Mouse (Mus musculus) kidney, adult 2 months (tissue): ENCODE results near the gene Asb8. TPM values are rescaled to one million over a fixed set of nuclear protein-coding genes. Genes with fewer than 3 reads are reported as not detected.

ENCODE experiments used
- DNase-seq: peaks from one replicate; pipeline ENCODE4 v3.0.0; 2021
- H3K27ac ChIP-seq: fragments of 200-500 bp; 2 replicates; pipeline ENCODE4 v1.5.1; 2012; ENCODE audit warnings: low read depth, low read length, control low read depth, inconsistent platforms; ENCODE audit not compliant: insufficient read depth
- H3K27me3 ChIP-seq: fragments of 200-500 bp; replicated peaks from 2 replicates; pipeline ENCODE4 v1.6.1; 2012; ENCODE audit warnings: mild to moderate bottlenecking, moderate library complexity, low read length, inconsistent platforms; ENCODE audit not compliant: control insufficient read depth, insufficient read depth
- H3K36me3 ChIP-seq: fragments of 200-500 bp; 2 replicates; pipeline ENCODE4 v1.6.1; 2012; ENCODE audit warnings: mild to moderate bottlenecking, moderate library complexity, low read length, inconsistent platforms; ENCODE audit not compliant: control insufficient read depth, insufficient read depth
- H3K4me1 ChIP-seq: fragments of 200-500 bp; 2 replicates; pipeline ENCODE4 v1.6.1; 2011; ENCODE audit warnings: low read length; ENCODE audit not compliant: control insufficient read depth, insufficient read depth
- H3K4me3 ChIP-seq: fragments of 200-500 bp; 2 replicates; pipeline ENCODE4 v1.5.1; 2011; ENCODE audit warnings: mild to moderate bottlenecking, low read depth, low read length, control low read depth; ENCODE audit not compliant: insufficient read depth
- CTCF ChIP-seq: fragments of 200-500 bp; conservative IDR thresholded peaks from 2 replicates; pipeline ENCODE4 v1.5.1; 2011; ENCODE audit warnings: low read depth, mild to moderate bottlenecking, control low read depth, low read length, moderate library complexity, mixed read lengths; ENCODE audit not compliant: insufficient read depth, insufficient read length
- POLR2A ChIP-seq: fragments of 200-500 bp; IDR thresholded peaks from one replicate; pipeline ENCODE4 v1.6.1; 2011; ENCODE audit warnings: low read depth, low read length, control low read depth
- WGBS: fragments of 180-500 bp; shearing (Covaris S2); methylation state at CpG from one replicate; pipeline ENCODE4 v1.1.7; 2018; 5-methylcytosine and 5-hydroxymethylcytosine counted together
- polyA plus RNA-seq: library from polyadenylated mRNA; depleted of rRNA; stranded (reverse); fragments of >200 nt; gene quantifications from 2 replicates; pipeline ENCODE4 v1.2.3, GENCODE M21; 2012

The Asb8 gene
- polyA plus RNA-seq, 1 experiment, result 46.8 TPM

- Histone ChIP-seq H3K27ac (no peak overlapping the region), H3K27me3 (no peaks in the 10 kb centered on the region), H3K4me3 (no peak overlapping the region), H3K4me1 (no peaks in the 10 kb centered on the region; the same call in 1 of the 2 replicates), H3K36me3 (no peaks in the 10 kb centered on the region)
- WGBS, result 66% methylated on average over 4 of the region's 4 CpGs
- TF ChIP-seq CTCF (no peak), POLR2A (no peak)
- DNase-seq, result peak; percentile 39
These were observed 9.5 kb downstream of the Asb8 start for GRCm38 (mm10) chr15:98155944-98156343.

DNA sequence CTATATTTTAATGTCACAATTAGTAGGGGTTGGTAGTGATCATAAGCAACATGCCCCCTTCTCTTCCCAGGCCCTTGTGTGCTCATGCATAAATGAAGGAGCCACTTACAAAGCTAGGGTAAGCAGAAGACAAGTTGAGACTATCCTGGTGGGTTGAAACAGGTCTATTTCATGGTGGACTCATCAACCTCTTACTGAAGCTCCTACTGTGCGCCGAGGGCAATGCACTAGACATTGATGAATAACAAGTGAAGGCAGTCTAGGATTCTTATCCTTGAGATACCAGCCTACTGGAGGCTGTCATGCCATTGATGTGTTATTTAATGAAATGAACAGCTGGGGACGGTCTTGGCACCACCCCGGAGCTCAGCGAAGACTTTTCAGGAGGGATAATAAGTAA, 10.2 kb downstream of the Asb8 start:
- Histone ChIP-seq H3K4me3 (no peak overlapping the region), H3K27ac (no peak overlapping the region), H3K4me1 (no peaks in the 10 kb centered on the region), H3K27me3 (no peaks in the 10 kb centered on the region), H3K36me3 (no peaks in the 10 kb centered on the region)
- 92% methylated on average over 5 of the region's 5 CpGs for WGBS
- TF ChIP-seq CTCF (no peak), POLR2A (no peak)
- DNase-seq, result no peak

DNA sequence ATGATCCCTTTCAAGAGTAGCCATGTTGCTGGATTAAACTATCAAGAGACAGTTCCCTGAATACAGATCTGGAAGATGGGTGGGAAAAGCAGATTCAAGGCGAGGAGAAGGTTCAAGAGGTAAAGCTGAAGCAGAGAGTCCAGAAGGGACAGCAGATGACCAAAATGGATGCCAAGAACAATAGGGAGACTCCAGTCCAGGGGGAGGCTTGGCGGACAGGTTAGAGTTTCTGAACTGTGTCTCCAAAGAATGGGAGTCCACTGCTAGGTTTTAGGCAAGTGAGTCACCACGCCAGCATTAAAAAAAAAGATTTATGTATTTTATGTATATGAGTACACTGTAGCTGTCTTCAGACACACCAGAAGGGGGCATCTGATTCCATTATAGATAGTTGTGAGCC, 10.8 kb downstream of the Asb8 start:
- H3K36me3 ChIP-seq, result no peaks in the 10 kb centered on the region
- no peaks in the 10 kb centered on the region for H3K27me3 ChIP-seq
- H3K4me3 ChIP-seq, result no peak overlapping the region
- TF ChIP-seq CTCF (no peak), POLR2A (no peak)
- no peak for DNase-seq
- no peaks in the 10 kb centered on the region for H3K4me1 ChIP-seq
- no peak overlapping the region for H3K27ac ChIP-seq
- WGBS, result 81% methylated on average over 3 of the region's 3 CpGs

DNA sequence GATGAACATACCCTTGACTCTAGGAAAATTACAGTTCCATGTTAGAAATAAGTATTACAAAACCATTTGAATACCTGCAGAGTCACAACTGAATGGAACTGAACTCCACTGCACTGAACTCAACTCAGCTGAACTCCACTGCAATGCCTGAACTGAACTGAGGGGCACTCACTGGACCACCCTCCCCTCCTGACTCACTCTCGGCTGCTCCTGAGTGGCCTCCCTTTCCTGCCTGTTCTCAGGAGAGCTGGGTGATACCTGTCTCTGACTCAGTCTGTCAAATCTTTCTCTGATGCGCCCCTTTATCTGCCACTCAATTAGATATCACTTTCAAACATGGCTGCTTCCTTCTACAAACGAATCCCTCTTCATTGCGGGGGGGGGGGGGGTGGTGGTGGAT, 11.3 kb downstream of the Asb8 start:
- WGBS, result 57% methylated on average over 4 of the region's 4 CpGs
- Histone ChIP-seq H3K27ac (no peak overlapping the region), H3K4me3 (no peak overlapping the region), H3K4me1 (no peaks in the 10 kb centered on the region), H3K27me3 (no peaks in the 10 kb centered on the region), H3K36me3 (no peaks in the 10 kb centered on the region)
- no peak for TF ChIP-seq POLR2A
- TF ChIP-seq CTCF, result no peak
- DNase-seq, result no peak

DNA sequence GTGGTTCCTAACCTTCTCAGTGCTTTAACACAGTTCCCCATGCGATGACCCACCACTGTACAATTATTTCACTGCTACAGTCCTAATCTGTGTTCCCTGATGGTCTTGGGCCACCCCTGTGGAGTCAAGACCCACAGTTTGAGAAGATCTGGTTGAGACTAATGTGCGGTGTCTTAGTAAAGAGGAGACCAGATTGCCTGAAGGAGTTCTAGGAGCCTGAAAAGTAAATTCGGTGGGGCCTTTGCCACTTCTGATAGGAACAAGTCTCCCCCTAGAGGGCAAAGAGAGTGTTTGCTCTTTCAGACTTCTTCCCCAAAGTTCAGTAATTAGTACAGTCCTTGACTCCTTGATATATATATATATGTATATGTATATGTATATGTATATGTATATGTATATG, 11.8 kb downstream of the Asb8 start:
- 18% methylated on average over 3 of the region's 3 CpGs for WGBS

GRCm38 (mm10) chr15:98152916-98153315, 12.5 kb downstream of the Asb8 start:
- Histone ChIP-seq H3K36me3 (no peaks in the 10 kb centered on the region), H3K4me3 (no peak overlapping the region), H3K27me3 (no peaks in the 10 kb centered on the region), H3K27ac (no peak overlapping the region), H3K4me1 (no peaks in the 10 kb centered on the region)
- 81% methylated on average over 7 of the region's 7 CpGs for WGBS
- no peak for TF ChIP-seq POLR2A
- TF ChIP-seq CTCF, result no peak
- DNase-seq, result no peak

More for the DNA sequence above, 11.8 kb downstream of the Asb8 start:
- TF ChIP-seq POLR2A (no peak), CTCF (peak; percentile 38)
- Histone ChIP-seq H3K27me3 (no peaks in the 10 kb centered on the region), H3K27ac (no peak overlapping the region), H3K36me3 (no peaks in the 10 kb centered on the region), H3K4me1 (no peaks in the 10 kb centered on the region), H3K4me3 (no peak overlapping the region)
- DNase-seq, result peak; percentile 43

DNA sequence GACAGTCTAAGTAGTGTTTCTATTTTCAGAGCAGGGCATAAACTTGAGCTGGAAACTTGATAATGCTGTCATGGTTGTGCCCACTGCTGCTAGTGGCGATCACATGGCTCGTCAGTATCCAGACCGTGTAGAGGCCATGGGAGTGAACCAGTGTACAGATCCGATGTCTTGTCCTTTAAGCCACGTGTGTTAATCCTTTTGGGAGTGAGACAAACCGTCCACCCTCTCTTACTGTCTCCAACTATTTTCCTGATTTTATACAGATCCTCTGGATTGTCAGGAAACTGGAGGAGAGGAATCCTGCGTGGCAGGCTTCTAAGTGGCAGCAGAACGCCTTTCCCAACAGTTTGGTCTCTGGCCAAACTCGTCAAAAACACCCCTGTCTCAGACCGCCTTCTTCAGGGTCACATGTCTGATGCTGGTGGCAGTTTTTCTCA, 16.2 kb downstream of the Asb8 start:
- peaks cover 6% of the 10 kb centered on the region; the same call in 1 of the 2 replicates for H3K4me1 ChIP-seq
- 46% methylated on average over 10 of the region's 10 CpGs for WGBS
- no peak overlapping the region for H3K4me3 ChIP-seq
- H3K36me3 ChIP-seq, result no peaks in the 10 kb centered on the region
- DNase-seq, result no peak
- no peak for TF ChIP-seq POLR2A
- no peak for TF ChIP-seq CTCF
- no peak overlapping the region for H3K27ac ChIP-seq
- no peaks in the 10 kb centered on the region for H3K27me3 ChIP-seq

DNA sequence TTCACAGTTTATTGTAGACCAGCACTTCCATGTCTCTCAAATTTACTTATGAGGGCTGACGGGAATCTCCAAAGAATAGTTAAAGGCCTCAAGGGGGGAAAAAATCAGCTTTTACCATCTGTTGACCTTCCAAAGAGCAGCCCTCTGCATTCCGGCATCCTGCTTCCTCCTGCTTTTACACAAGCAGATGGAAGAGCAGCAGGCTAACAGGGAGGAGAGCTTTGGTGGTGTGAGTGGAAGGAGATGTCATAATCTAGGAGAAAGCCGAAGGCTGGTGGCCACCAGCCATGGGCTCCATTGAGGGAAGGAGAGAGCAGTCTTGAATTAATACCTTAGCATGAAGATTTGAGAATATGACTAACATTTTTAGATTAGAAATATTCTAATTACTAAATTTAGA, 17.1 kb downstream of the Asb8 start:
- no peak overlapping the region for H3K4me3 ChIP-seq
- peaks cover 6% of the 10 kb centered on the region; the same call in 1 of the 2 replicates for H3K4me1 ChIP-seq
- TF ChIP-seq POLR2A, result no peak
- no peak for TF ChIP-seq CTCF
- H3K27ac ChIP-seq, result no peak overlapping the region
- DNase-seq, result no peak
- 78% methylated on average over 3 of the region's 3 CpGs for WGBS
- H3K36me3 ChIP-seq, result no peaks in the 10 kb centered on the region
- H3K27me3 ChIP-seq, result no peaks in the 10 kb centered on the region
